Mouse (Mus musculus): ENCODE measurements around the gene Actr8. TPM values are rescaled to one million over a fixed set of nuclear protein-coding genes. Genes with fewer than 3 reads are reported as not detected.

Actr8 gene
- total RNA-seq, 1 experiment from 2014 or later = 41.0 TPM

DNA sequence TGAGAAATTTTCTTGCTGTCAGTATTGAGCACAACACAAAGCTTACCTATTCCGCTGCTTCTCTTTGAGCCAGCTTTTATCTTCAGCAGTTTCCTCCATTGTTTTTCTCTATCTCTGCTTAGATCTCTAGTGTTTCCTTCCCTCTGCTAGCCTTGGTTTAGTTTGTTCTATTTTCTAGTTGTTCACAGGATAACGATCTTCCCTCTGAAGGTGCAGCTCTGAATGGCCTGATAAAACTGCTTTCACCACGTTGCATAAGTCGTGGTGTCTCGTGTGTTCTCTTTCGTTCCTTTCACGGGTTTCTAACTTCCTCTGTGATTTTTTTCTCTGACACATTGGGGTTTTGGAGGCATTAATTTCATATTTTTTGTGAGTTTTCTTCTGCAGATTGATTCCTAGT, 46.2 kb downstream of the Actr8 start:
- peak; percentile 43 for ATAC-seq (replicated peaks; ENCODE audit: low read depth, poor library complexity, severe bottlenecking)

DNA sequence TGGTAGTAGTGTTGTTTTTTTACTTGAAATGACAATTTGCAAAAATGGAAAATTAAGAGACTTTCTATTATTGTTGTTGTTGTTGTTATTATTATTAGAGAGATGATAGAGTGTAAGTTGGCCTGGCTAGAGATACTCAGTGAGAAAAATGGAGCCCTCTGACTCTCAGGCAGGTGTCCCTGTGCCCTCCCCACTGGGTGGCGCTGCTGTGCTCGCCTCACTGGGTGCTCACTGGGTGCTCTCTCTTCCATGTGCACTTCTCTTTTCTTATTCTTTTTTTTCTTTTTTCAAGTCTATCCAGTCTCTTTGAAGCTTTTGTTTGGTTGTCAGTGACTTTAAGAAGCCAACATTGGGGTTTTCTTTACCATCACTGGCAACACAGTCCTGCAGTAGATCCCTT, 49.2 kb downstream of the Actr8 start:
- peak; percentile 64 for ATAC-seq (replicated peaks; ENCODE audit: low read depth, poor library complexity, severe bottlenecking)

DNA sequence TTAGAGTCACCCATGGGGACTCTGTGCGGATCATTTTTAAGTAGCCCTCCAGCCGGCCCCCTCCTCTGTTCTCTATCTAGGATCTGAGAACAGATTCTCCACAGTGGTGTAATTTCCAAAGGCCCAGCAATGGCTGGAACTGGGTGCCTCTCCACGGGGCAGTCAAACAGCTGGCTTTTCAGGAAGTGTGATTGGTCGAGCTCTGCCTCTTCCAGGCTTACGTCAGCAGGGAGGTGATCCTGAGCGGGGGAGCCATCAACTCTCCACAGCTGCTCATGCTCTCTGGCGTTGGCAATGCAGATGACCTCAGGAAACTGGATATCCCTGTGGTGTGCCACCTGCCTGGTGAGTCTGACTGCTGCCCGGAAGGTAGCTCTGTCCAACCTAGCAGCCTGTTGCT, 55.3 kb downstream of the Actr8 start:
- no peak for ATAC-seq (replicated peaks; ENCODE audit: low read depth, poor library complexity, severe bottlenecking)

DNA sequence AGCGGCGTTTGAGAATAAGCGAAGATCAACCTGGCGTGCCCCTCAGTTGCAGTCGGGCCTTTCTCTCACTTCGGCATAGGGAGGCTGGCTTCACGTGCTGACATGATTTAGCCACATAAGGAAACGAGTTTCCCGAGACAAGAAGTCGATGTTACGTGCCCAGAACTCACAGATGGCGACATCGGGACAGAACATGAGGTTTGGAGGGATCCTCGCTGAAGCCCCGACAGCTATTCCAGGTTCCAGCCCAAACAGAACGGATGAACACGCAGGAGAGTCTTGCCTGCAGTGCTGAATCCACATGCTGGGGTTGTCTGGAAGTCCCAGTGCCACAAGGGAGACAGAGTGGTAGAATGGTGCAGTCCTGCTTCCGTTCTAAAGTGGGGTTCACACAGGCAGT, 60.3 kb downstream of the Actr8 start:
- no peak for ATAC-seq (replicated peaks; ENCODE audit: low read depth, poor library complexity, severe bottlenecking)

DNA sequence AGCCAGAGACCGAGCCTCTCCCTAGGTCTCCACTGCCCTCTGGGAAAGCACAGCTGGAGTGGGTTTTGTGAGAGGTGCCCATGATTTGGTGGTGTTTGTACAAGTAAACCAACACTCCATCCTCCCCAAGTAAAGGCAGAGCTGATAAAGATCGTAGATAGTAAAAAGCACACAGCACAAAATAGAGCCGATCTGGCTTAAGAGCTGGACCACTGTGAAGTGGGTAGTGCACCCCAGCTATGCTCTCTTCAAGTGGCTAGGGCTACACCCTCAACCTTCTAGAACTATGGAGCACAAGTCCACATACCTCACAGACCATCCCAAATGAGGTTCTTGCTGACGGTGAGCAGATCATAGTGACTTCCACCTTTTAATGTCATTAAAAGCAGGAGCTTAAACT, 61.3 kb downstream of the Actr8 start:
- ATAC-seq (replicated peaks; ENCODE audit: low read depth, poor library complexity, severe bottlenecking) = no peak

DNA sequence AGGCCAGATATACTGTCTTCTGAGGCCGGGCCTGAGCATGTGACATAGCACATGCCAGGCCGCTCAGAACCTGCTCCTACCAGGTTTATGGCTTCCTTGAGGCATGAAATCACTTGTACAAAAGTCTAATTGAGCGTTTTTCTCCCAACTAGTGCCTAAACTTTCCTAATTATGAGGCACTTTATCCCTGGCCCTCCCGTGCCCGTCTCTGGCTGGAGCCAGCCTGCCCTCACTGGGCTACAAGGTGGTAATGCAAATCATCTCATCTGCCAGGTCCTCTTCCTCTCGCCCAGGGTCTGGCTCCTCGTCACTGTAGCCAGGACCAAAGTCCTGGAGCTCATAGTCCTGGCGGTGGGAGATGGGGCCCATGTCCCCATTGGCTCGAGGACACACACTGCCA, 63.7 kb downstream of the Actr8 start:
- no peak for ATAC-seq (replicated peaks; ENCODE audit: low read depth, poor library complexity, severe bottlenecking)

DNA sequence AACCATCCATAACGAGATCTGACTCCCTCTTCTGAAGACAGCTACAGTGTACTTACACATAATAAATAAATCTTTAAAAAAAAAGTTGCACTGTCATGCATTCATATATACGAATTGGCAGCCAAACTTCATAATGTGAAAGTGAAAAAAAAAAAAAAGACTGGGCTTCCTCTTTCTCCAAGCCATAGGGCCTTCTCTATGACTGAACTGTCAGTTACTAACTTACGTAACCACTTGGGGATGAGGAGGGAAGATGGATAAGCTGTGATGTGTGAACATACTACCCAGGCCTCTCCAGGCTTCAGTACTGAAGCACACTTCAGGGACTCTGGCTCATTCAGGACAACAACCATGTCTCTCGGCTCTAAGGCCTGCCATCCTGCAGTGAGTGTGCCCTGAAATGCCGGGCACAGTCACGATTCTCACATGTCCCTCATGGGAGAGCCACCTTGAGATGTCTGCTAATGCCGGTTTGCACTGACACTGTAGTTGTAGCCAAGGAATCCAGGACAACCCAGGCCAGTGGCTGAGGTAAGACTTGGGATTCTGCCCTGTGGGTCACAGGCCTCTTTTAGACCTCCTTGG, 65.3 kb downstream of the Actr8 start:
- peak; percentile 93 for ATAC-seq (replicated peaks; ENCODE audit: low read depth, poor library complexity, severe bottlenecking)

DNA sequence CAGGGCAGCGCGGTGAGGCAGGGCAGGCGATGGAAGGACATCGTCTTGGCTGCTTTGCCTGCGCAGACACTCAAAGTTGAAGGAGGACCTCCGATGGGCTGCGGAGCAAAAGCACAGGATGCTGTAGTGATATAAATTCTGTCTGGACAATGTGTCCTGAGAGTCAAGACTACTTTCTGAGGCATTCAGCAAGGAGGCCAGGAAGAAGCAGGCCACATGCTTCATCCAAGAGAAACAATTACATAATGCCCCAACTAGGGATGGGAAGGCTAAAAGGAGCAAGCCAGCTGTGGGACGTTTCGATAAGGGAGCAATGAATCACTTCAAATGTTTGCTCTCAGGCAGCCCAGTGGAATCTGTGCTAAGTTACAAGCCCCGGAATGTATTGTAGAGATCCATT, 67.1 kb downstream of the Actr8 start:
- no peak for ATAC-seq (replicated peaks; ENCODE audit: low read depth, poor library complexity, severe bottlenecking)

DNA sequence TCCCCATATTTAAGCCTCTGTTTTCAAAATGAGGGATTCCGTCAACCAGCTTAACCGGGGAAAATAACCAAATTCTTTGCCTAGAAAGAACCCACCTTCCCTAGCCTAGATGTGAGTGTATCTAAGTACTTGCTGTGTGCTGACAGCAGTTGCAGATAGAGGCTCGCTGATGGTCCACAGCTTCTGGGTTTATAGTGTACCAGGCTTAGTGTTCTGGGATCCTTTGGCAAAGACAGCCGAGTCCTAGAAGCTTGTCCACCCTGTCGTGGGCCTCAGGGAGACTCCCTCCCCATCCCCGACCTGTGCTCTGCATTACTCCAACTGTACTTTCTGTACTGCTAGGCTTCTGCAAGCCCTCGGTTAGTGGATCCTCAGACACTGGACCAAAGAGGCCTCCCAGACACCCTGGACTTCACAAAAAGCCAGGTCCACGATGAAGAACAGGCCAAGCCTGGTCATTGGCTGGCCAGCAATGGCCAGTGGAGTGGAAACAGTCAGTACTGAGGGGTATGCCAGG, 67.6 kb downstream of the Actr8 start:
- ATAC-seq (replicated peaks; ENCODE audit: low read depth, poor library complexity, severe bottlenecking) = no peak

DNA sequence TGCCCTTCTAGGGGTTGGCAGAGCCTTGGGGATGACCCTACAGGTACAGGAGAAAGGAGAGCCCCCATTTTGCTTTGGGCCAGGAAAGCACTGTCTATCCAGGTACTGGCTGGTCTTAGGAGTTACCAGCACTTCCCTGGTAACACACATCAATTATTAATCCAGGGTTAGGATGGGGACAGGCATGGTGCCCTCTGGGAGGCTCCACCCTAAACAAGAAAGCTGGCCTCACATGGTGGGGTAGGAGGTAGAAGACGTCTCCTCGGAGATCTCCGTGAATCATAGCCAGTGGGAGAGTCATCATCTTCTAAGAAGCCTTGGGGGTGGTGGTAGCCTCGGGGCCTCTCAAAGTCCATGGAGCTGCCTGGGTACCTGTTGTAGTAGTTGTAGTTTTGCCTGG, 68.8 kb downstream of the Actr8 start:
- ATAC-seq (replicated peaks; ENCODE audit: low read depth, poor library complexity, severe bottlenecking) = no peak

DNA sequence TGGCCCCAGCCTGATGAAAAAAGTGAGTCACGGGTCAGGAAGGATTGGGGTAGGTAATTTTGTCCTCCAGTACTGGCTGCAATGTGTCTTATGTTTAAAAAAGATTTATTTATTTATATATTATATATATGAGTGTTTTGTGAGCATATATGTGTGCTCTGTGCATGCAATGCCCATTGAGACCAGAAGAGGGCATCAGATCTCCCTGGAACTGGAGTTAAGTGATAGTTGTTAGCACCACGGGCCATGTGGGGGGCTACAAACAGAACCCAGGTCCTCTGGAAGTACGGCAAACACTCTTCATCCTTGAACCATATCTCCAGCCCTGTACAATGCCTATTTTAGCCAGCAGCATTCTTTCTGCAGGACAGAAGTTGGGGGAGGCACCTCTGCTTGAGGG, 69.9 kb downstream of the Actr8 start:
- no peak for ATAC-seq (replicated peaks; ENCODE audit: low read depth, poor library complexity, severe bottlenecking)

DNA sequence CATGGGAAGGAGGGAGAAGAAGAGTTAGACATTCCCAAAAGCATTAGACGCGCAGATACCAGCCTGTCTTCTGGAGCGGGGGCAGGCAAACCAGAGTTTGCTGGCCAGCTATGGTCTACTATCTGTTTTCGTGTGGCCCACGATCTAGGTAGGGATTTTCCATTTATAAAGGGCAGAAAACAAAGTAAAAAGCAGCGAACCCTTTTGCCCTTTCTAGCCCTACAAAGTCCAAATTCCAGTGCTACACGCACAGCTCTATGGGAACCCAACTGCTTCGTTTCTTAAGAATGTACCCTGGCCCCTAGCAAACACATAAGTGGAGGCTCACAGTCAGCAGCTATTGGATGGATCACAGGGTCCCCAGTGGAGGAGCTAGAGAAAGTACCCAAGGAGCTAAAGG, 72.1 kb downstream of the Actr8 start:
- no peak for ATAC-seq (replicated peaks; ENCODE audit: low read depth, poor library complexity, severe bottlenecking)

DNA sequence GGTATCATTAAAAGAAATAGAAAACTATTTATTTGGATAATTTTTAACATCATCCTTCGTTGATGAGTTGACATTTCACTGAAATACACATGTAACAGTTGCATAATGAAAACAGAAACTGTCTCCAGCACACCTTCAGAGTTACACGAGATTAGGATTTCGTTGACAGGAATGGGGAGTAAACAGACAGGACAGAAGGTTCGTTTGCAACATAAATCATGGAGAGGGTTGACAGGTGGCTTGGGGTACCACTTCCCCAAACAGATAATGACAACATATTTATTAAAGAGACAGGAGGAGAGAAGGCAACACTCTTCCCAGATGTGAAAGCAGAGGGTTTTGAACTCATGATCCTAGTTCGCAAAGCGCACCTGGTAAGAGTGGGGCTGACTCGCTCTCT, 76.8 kb downstream of the Actr8 start:
- peak; percentile 65 for ATAC-seq (replicated peaks; ENCODE audit: low read depth, poor library complexity, severe bottlenecking)

Other genes with a start within 250 kb of the Actr8 start
- 155 and 175 TPM in 2 replicates for gene Selenok, start 10.0 kb upstream of the Actr8 start, total RNA-seq (2017)
- 2.9 and 3.9 TPM in 2 replicates for gene Il17rb, start 30.6 kb downstream of the Actr8 start, total RNA-seq (2017)
- 37.0 and 38.1 TPM in 2 replicates for gene Chdh, start 30.7 kb downstream of the Actr8 start, total RNA-seq (2017)